Mouse (Mus musculus) CD4-positive helper T cell, adult 2 months (primary cell): Measurements from ENCODE around the gene Alpi.
A peak's percentile ranks its signal among the peaks of the same experiment; 100 is the strongest.

ENCODE experiments used
- DNase-seq: peaks from one replicate; pipeline ENCODE4 v3.0.0-alpha.2; 2012; ENCODE audit warnings: low read depth, missing footprints, low spot score

Gene Alpi

GRCm38 (mm10) chr1:87101411-87101810, at the start of gene Alpi:
Gene Alpi (minus strand): TSS chr1:87101606.
- DNase-seq: no peak

- DNase-seq: no peak
These were observed 48.0 kb upstream of the Alpi start for GRCm38 (mm10) chr1:87149422-87149821.

DNA sequence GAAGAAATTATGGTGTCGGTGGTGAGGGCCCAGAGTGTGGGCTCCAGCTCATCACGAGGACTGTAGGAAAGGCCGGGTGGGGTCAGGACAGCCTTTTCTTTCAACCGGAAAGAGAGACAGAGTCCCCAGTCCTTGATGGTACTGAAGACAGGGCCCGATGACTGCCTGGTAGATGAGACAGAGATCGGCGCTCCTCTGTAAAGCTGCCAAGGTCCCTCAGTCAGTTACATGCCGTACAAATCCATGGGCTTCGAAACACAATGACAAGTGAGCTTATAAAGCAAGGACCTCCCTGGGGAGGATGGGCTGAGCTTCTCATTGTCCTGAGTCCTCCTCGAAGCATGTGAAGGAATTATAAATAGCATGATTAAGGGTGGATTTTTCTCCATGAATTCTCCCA, 41.7 kb upstream of the Alpi start:
- no peak for DNase-seq

DNA sequence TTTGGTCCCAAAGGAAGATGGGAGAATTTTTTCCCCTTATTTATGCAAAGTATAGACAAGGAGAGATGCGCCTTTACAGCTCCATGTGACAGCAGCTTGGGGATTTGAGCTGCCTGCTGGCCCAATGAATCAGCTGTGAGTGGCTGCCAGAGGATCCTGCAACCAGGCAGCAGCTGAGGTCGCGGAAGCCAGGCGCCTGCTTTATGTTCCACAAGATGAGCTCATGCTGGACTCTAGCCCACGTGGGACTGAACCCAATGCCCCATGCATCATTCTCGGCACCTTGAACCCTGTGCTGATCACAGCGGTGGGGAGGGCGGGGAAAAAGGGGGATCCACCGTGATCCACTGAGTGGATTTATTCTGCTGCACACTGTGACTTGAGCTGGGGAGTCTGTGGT, 41.0 kb upstream of the Alpi start:
- no peak for DNase-seq

GRCm38 (mm10) chr1:87141550-87141949, 40.1 kb upstream of the Alpi start:
- DNase-seq: no peak

DNA sequence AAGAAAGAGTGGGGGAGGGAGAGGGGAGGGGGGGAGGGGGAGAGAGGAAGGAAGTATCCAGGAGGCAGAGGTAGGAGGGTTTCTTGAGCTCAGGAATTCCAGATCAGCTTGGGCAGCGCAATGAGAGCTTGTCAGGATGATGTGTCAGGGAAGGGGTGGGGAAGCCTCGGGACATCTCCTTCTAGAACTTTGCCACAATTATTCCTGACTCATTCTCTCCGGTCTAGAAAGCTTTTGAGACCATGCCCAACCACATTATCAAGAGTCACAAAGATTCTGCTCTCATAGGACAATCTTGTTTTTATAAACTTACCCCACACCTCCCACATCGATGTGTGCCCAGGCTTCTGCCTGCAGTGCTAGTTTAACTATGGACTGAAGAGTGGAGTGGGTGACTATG, 30.4 kb upstream of the Alpi start:
- no peak for DNase-seq

DNA sequence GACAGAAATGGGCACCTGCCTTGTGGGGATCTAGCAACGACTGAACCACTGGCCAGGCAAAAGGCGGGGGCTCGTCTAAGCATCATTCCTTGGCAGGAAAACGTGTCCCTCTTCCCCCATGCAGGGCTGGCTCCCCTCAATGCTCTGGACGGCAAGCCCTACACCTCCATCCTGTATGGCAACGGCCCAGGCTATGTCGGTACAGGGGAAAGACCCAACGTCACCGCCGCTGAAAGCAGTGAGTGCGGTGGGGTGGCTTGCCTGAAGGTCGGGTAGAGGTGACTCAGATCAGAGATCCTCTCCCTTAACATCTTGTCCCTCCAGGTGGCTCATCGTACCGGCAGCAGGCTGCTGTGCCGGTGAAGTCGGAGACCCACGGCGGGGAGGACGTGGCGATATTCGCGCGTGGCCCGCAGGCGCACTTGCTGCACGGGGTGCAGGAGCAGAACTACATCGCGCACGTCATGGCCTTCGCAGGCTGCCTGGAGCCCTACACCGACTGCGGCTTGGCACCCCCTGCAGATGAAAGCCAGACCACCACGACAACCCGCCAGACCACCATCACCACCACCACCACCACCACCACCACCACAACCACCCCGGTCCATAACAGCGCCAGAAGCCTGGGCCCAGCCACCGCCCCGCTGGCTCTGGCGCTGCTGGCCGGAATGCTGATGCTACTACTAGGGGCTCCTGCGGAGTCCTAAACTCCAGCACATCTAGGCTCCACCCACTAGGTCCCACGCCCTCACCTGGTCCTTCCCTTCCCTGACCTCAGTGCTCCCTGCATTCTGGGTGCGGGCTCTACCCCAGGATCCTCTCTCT, 26.0 kb upstream of the Alpi start:
- no peak for DNase-seq

DNA sequence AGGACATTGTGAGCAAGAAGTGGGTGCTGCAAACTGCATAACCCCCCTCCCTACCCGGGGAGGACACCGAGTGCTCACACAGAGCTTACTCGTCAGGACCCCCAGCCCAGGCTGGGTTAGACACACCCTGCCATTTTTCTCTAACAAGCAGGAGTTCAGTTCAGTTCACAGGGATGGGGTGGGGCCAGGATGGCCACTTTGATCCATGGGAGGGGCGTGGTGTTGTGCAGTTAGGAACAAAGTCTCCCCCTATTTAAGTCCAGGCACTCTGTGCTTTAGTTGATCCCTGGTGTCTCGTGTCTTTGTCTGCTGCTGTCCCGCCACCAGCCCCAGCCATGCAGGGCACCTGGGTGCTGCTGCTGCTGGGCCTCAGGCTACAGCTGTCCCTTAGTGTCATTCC, 23.3 kb upstream of the Alpi start, which contains the start of gene Akp3:
TSS of gene Akp3 (plus strand) at position 301 of the 400 bp plus-strand sequence.
- DNase-seq: no peak

DNA sequence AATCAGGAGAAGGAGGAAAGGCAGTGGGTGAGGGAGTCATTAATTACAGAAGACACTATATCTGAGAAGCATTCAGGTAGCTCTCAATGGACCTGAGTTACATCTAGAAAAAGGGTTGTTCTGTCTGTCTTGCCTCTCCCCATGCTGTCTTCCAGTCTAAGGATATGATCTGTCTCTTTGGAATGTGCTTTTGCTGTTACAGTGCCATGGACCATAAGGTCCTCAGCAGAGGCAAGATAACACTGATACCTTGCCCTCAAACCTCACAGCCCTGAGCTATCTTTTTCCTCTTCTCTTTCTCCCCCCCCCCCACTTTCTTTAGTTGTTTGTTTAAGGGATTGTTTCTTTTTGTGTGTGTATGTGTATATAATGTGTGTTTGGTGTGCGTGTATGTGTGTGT, 13.4 kb upstream of the Alpi start:
- no peak for DNase-seq

- DNase-seq: peak; percentile 12
These were observed 10.4 kb upstream of the Alpi start for GRCm38 (mm10) chr1:87111719-87112354.

- no peak for DNase-seq
These were observed 7.2 kb upstream of the Alpi start for GRCm38 (mm10) chr1:87108564-87108963.

- no peak for DNase-seq
These were observed 5.1 kb upstream of the Alpi start for GRCm38 (mm10) chr1:87106536-87106935.

DNA sequence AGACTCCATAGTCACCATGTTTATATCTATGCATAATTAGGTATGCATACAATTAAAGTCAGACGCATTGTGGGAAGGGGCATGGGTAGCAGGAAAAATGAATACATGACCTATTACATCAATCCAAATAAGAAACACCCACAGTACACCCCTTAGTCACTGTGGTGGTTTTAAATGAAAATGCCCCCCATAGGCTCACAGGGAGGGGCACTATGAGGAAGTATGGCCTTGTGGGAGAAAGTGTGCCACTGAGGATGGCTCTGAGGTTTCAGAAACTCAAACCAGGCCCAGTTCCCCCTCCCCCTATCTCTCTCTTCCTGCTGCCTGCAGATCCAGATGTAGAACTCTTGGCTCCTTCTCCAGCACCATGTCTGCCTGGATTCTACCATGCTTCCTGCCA, 2.5 kb upstream of the Alpi start:
- no peak for DNase-seq

GRCm38 (mm10) chr1:87102114-87102513, 708 bp upstream of the Alpi start:
- no peak for DNase-seq

GRCm38 (mm10) chr1:87098358-87098975, 2.9 kb downstream of the Alpi start:
- peak; percentile 45 for DNase-seq

GRCm38 (mm10) chr1:87095642-87096041, 5.8 kb downstream of the Alpi start:
- DNase-seq: no peak

- DNase-seq: no peak
These were observed 11.6 kb downstream of the Alpi start, which contains the start of gene Alppl2 for GRCm38 (mm10) chr1:87089828-87090227. Gene Alppl2 (minus strand): TSS chr1:87089928.

DNA sequence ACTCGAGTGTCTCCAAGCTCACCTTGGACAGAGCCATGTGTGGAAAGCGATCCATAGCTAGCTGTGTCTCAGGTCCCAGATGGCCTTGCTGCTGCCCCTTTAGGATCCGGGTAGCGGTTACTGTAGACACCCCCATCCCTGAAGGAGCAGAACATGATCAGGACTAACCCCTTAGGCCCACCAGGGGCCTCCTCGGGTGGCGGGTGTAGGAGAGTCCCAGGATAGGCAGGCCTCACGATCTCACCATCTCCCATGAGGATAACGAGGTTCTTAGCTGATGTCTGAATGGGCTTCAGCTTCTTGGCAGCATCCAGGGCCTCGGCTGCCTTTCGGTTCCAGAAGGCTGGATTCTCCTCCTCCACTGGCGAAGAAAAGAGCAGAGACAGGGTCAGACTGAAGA, 12.2 kb downstream of the Alpi start:
- no peak for DNase-seq

GRCm38 (mm10) chr1:87086964-87087363, 14.4 kb downstream of the Alpi start:
- DNase-seq: no peak

GRCm38 (mm10) chr1:87086196-87086595, 15.2 kb downstream of the Alpi start:
- DNase-seq: no peak

DNA sequence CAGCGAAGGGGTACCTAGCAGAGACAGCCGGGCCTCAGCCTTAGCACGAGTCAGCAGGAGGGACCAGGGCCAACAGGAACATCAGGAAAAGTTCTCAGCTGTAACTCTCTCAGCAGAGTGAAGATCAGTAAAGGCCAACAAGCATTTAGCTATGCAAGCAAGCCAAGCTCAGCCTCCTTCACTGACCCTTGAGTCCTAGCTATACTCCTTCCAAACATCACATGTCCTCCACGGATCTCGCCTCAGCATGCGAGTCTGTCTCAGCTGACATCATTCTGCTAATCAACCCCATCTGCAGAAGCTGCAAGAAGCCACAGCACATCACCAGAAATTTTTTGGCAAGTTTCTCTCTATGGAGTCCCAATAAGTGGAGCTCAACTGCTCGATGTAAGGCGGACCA, 27.6 kb downstream of the Alpi start:
- no peak for DNase-seq

DNA sequence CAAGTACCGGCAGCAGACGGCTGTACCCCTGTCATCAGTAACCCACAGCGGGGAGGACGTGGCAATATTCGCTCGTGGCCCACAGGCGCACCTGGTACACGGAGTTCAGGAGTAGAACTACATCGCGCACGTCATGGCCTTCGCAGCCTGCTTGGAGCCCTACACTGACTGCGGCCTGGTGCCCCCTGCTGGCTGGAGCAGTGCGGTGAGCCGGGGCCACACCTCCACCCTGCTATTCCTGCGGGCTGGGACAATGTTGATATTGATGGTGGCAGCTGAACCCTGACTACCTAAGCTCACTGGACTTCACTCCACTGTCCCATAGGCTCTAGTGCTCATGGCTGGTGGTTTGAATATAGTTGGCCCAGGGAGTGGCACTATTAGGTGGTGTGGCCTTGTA, 30.7 kb downstream of the Alpi start:
- DNase-seq: peak; percentile 17

DNA sequence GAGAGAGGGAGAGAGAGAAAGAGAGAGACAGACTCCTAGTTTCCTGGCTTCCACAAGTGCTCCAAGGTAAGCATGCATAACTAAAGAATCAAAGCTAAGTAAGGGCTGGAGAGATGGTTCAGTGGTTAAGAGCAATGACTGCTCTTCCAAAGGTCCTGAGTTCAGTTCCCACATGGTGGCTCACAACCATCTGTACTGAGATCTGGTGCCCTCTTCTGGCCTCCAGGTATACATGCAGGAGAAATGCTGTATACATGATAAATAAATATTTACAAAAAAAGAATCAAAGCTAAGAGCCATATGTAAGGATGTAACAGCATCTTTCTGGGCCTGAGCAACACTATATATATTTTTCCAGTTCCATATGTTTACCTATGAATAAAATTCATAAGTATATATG, 40.5 kb downstream of the Alpi start:
- DNase-seq: no peak
